Mouse (Mus musculus) adrenal gland, adult 18-20 months (tissue): ENCODE results near the gene AI467606. TPM values are rescaled to one million over a fixed set of nuclear protein-coding genes. Genes with fewer than 3 reads are reported as not detected.

Experiments
- DNase-seq, 2 experiments: peaks; one replicate each; pipeline ENCODE4 v3.0.0; 2021 to 2022; ENCODE audit warnings: low spot score in 2 of 2
- total RNA-seq, 2 experiments: library from RNA; stranded (reverse); gene quantifications; 1 replicate in 1 of 2; 2 replicates in 1 of 2; pipeline ENCODE4 v1.2.3; 2021

The AI467606 gene
- total RNA-seq, 2 experiments from 2014 or later, result 0.96 to 1.6 TPM

DNA sequence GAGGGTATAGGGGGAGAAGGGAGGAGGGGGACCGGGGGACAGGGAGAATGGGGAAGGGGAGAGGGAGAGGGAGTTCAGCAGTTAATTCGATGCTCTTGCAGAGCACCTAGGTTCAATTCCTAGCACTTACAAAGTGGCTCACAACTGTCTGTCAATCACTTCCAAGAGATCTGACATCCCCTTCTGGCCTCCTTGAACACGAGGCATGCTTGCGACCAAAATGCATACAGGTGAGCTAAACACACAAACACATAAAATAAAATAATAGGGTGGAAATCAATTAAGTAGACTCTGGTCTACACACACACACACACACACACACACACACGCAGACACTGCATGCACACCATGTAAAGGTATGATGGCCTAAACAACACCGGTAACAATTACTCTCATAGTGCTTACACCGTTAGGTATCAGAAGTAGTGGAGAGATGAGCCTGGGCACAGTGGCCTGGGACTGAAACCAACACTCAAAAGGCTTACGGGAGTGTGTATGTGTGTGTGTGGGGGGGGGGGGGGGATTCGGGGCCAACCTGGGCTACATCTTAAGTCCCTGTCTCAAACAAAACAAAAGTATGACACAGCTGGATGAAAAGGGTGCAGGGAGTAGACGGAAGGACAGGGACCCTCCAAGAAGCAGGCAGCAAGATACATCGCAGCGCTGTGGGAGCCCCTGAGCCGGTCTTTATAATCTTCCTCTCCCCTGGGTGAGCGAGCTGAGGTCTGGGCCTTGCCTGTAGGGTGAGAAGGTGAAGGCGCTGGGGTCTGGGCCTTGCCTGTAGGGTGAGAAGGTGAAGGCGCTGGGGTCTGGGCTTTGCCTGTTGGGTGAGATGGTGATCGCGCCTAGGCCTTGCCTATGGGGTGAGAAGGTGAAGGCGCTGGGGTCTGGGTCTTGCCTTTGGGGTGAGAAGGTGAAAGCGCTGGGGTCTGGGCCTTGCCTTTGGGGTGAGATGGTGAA, 725 bp upstream of the AI467606 start:
- no peak for DNase-seq

DNA sequence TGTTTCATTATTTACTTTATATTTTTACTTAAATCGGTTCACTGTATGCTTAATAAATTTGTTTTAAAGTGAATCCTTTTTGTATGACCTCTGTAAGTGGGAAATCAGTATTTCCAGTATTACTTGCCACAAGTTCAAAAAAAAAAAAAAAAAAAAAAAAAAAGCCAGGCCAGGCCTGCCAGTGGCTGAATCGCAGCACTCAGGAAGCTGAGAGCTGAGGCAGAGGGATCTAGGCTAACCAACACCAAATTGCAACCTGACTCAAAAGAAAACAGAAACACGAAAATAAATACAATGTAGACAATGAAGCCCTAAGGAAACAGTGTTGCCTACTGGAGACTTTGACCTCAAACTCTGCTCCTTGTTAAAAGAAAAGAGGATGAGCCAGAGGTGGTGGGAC, 2.8 kb downstream of the AI467606 start:
- DNase-seq, result no peak

DNA sequence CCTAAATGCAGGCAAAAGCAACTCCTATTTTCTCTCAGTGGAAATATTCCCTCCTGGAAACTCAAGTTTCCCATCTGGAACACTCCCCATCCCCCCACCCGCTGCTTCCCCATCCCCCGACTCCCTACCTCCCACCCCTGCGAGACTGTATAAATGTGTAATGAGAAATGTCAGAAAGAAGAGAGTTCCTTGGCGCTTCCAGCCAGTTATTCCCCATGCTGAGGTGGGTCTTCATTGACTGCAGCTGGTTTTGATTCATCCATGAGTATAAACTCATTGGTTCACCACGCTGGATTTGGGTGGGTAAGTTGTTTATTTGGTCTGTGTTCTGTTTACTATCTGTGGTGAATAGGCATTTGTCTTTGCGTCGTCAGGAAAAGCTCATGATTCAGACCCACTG, 5.3 kb downstream of the AI467606 start:
- DNase-seq, result no peak

DNA sequence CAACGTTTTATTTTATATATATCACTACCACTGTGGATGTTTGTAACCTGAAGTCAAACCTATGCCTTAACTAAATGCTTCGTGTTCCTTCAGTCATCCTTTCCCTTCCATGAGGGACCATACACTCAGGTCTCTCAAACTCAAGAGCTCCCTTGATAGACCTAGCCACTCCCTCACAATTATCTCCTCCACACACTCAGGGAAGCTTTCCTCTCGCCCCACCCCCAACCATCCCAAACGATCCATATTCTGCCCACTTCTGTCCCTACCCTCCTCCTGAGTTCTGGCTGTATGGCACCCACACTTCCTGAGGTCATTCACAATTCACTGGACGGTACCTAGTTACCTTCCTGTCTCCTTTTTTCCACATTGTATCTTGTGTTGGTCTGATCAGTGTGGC, 7.4 kb downstream of the AI467606 start:
- no peak for DNase-seq

DNA sequence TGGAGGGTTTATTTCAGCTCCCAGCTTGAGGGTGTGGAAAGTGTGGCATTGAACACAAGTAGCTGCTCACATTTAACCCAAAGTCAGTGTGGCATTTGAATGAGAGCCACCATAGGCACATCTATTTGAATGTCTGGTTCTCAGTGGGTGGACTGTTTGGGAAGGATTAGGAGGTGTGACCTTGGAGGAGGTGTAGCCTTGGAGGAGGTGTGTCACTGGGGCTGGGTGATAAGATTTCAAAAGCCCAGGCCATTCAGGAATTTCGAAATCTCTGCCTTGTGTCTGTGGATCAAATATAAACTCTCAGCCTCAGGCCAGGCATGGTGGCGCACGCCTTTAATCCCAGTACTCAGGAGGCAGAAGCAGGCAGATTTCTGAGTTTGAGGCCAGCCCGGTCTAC, 7.8 kb downstream of the AI467606 start:
- DNase-seq, result no peak

DNA sequence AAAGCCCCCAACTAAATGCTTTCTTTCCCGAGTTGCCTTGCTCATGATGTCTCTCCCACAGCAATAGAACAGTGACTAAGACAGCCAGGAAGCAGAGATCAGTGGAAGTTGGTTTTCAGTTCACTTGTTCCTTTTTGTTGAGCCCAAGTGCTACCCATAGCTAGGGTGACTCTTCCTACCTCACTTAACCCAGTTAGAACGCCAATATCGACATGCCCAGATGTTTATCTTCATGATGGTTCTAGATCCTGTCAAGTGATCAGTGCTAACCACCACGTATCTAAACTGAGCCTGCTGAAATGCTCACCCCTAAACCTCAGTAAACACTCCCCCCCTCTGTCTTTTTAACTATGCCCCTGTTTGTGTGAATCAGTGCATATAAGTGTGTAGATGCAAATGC, 8.4 kb downstream of the AI467606 start:
- DNase-seq, result no peak

DNA sequence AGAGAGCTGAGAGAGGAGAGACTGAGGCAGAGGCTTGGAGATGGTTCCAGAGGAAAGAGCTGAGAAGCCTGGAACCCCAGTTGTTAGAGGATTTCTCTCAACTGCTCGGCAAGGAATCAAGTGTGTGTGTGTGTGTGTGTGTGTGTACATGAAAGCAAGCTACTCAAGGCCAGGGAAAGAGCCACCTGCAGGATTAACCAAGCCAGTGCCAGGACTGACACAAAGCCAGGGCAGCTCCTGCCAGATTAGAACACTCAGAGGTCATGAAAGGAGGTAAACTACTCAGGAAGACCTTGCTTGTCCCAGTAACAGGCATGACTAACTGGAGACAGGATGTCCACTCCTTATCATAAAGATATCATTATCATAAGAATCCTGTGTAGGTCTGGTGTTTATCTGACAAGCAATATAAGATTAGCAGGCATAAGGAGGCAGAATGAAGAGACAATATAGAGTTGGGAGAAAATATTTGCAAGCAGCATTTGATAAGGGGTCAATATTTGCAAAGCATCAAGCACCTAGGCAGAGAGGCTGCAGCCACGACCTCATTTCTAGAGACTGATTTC, 10.4 kb downstream of the AI467606 start:
- DNase-seq, result no peak

DNA sequence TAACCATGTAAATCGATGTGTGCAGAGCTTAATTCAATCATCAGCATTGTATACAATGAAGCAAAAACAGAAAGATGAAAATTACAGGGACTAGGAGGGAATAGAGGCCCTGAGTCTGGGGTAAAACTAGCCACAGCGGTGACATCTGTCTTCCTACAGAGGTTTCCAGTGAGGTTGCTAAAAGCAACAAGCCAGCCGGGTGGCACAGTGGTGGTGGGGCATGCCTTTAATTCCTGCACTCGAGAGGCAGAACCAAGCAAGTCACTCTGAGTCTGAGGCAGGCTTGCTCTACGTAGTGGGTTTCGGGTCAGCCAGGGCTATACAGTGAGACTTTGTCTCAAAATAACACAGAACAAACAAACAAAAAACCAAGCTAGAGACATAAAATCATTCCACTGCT, 11.0 kb downstream of the AI467606 start:
- DNase-seq, result no peak

DNA sequence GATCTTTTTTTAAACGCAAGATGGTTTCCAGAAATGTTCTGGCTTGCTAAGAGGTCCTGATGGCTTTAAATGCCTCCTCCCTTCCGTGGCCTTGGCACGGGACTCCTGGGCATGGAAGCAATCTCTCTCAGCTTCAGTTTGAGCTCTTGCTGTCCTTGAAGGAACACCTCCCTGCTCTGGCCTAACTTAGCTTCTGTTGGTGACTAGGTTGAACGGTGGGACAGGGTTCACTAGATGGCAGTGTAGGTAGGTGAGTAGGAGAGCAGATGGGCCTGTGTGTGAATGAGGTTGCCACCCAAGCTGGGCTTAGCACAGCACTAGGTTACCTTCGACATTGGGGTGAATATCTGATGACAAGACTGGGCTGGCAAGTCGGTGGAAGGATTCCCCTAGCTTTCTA, 12.8 kb downstream of the AI467606 start:
- DNase-seq, result no peak

DNA sequence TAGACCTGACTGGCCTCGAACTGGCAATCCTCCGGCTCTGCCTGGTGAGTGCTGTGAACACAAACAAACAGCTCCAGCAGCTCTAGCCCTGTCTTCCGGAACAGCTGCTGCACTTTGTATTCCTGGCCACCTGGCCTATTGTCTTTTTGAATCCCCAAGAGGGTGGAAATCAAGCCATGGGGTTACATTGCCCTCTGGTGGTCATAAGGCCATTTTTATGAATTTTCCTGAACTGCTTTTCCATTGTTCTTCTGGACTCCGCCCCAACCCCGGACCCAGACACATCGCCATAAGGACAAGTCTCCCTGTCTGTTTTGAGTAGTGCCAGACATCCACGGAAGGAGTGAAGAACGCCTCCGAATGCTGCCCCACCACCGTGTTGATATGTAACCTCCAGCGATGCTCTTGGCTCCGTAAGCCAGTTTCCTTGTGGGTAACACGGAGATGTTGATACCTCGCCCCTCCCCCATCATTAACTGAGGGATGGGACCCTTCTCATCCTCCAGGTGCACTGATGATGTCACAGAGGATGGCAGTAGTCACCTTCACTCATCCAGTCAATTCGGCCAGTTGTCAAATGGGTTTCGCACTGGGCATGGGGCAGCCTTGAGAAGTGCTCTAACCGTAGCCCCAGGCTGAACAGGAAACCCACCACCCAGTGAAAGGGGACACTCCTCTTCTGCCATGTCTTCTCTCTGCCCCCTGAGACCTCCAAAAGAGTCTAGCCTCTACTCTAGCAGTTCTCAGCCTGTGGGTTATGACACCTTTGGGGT, 13.6 kb downstream of the AI467606 start:
- peak; percentile 60 to 71 for DNase-seq

DNA sequence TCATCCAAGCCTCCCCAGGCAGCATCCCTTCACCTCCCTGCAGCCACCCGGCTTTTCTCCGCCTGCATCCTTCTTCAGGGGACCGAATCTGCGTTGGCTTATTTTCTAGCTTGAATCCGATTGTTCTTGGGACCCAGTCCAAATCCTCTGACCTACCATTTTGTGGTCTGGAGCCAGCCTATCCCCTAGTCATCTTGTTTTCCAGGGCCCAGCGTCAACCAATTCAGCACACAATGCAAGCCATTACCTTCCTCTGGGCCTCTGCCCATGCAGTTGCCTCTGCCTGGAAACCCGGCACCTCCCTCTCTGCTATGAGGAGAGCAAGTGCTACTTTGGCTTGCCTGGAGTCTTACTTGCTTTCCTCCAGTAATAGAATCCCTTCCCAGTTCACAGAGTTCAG, 14.4 kb downstream of the AI467606 start:
- no peak for DNase-seq

DNA sequence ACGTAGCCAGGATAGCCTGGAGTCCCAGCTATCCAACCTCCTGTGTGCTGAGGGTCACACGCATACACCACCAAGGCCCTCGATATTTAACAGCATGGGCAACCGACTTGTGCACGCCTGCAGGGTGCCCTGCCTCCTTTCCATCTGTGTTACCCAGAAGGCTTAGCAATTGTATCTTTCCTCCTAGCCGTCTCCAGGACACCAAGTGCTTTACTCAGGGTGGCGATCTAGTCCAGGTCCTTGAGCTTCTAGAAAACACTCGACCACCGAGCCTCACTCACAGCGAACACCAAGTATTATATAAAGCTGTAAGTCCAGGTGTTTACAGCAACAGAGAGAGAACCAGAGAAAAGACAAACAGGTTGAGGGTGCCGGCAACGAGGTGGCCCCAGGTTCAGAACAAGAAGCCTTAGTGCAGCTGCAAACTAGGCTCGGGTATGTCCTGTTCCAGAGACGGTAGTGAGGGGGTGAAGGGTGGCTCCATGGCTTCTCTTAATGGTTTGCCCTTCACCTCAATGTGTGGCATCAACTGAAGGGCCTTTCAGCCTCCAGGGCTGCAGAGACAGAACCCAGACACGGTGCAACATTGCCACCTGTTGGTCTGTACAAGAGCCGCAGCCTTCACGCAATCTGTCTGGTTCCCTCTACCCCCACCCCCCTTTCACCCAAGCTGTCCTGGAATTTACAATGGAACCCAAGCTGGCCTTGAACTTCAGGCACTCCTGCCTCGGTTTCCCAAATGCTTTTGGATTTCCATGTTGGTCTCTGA, 19.3 kb downstream of the AI467606 start:
- DNase-seq, result peak; percentile 65

DNA sequence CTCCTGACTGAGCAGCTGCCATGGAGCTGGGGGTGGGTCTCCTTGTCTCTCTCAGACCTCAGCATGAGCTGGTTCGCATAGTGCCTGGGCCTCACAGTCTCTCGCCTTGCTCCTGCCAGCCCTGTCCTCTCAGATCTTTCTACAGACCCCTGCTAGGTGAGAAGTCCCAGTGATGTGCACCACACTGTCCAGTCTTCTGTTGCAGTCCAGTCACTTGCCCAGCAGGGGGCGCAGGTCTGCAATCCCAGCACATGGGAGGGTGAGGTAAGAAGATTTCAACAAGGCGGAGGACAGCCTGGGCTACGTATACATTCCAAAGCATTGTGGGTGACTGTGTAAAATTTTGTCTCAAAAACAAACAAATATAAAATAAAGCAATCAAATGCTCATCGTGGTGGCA, 20.3 kb downstream of the AI467606 start:
- peak; percentile 43 to 62 for DNase-seq

DNA sequence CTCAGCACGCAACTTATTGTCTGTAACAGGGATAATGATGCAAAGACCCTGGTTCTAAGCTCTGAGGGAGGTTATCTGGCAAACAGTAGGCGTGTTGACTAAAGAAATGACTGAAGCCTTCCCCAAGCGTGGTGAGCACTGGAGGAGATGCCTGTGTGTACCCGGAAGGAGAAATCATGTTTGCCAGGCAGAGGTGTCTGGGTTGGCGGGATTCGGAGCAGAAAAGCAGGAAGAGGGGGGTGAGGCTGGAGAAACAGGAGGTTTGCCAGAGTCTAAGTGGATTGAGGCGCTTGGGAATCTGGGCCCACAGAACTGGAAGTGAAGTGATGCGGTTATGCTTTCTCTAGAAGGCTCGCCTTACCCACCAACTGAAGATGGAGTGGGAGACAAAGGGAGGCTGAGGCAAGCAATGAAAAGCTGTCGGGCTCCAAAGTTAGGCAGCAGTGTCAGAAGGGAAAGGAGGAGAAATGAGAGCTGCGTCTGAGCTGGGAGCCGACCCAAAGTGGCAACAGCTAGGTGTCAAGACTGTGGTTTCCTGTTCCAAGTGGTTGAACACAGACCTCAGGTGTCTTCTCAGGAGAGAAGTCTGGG, 21.2 kb downstream of the AI467606 start:
- DNase-seq, result no peak

DNA sequence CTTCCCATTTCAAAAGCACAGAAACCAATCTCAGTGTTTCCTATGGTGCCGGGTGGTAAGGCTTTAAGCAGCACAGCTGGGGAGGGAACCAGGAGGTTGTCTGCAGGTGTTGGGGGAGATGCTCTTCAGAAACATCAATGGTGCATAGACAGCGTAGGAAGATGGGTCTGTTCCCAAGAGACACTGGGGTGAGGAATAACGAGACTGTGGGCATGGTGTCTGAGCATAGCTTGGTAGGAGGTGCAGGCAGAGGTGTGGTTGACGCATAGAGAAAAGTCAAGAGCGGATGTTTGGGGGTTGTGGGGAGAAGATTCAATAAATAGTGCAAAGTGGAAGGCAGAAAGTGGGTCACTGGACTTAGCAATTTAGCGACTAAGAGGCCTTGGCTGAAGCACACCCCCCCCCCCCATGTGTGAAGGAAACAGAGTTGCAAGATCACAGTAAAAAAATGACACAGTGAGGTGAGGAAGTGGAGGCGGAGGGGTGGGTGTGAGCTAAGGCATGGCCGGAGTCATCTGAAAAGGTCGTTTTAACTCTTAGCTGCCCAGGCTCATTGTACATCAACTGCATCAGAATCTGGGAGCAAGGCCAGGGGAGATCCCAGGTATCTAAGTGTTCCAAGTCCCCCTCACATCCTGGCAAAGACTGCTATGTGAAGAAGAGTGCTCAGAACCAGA, 21.9 kb downstream of the AI467606 start:
- no peak for DNase-seq

DNA sequence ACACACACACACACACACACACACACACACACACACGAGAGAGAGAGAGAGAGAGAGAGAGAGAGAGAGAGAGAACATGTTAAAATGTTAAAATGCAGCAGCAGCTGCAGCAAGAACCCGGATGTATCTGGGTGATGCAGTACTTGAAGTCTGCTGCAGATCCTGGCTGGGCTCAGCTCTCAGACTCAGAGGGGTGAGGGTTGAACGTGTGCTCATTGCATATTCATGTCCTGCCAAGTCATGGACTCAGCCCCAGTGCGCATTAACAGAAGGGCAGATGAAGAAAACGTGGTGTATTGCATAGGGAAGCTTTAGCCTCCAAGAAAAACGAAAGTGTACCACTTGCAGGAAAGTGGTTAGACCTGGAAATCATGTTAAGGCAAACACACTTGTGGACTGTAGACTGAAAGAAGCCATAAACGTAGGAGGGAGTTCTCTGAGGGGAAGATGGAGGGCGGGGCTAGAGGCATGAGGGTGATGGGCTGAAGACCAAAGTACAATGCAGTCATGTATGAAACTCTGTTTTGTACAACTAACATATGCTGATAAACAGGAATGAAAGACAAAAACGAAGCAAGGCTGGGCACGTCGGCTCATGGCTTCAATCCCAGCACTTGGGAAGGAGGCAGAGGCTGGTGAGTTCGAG, 22.6 kb downstream of the AI467606 start:
- DNase-seq, result no peak

DNA sequence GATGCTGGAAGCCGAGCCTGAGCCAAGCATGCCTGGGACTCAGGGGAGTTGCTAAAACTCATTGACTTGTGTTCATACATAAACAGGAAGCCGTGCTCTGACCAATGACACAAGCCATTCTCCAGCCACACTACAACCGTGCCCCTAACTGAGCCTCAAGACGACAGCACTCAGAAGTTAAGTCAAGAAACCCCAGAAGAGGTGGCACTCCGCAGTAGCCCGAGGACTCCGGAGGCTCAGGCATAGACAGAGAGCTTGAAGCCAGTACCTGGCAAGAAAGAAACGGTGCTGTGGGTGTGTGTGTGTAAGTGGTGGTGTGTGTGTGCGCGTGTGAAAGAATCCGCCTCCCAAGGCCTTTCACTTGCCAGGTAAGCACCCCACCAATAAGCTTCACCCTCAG, 23.8 kb downstream of the AI467606 start:
- DNase-seq, result no peak

DNA sequence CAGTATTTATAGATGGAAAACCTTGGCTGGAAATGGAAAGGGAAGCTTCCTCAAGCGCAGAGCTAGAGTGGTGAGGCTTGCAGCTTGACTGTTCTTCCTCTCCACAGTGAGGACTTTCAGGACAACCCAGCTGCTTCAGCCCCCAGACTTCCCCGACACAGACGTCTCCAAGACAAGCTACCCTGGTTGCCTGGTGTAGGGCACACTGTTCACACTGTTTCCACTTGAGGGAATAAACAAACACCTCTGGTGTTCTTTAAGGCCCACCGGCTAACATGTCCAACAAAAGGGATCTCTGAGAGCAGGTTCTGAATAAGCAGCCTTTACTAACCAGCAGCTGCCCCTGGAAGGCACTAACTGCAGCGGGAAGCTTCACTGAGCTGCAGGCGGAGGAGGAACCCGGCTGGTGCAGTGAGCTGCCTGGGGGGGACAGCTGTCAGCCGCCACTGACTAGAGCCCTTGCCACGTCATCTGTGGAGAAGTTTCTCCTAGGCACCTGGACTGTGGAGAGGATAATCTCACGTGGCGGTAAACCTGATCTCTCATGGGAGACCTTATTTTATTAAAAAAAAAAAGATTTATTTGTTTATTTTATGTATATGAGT, 25.3 kb downstream of the AI467606 start:
- no peak for DNase-seq

DNA sequence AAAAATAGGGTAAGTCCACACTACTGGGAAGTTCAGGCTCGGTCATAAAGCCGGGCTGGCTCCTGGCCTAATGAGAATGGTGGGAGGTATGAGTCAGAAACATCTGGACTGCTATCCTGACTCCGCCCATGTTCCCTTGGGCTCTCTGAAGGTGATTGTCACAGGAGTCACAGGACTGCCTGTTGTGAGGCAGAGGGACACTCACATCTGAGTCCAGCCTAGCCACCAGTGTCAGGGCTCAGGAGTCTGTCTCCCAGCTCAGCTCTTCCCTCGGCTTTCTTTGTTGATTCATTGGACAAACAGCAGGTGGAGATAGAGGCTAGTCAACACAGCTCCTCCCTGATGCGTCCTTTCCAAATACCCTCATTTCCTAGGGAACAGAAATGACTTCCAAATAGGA, 26.8 kb downstream of the AI467606 start:
- DNase-seq, result peak in 1 of 2 experiments; percentile 25
